Mouse (Mus musculus) forebrain, postnatal 0 days (tissue): ENCODE data around the gene Rtca. TPM values are rescaled to one million over a fixed set of nuclear protein-coding genes. Genes with fewer than 3 reads are reported as not detected.

Experiments
- ATAC-seq: fragments of 200-750 bp; cut with Nextera tagmentation; 2 replicates; pipeline ENCODE4 v1.8.0; 2017; ENCODE audit warnings: mild to moderate bottlenecking, moderate library complexity
- DNase-seq: peaks from one replicate; pipeline ENCODE4 v3.0.0-alpha.2; 2015
- H3K27ac ChIP-seq: fragments of 300-500 bp; sonication (generic); 2 replicates; pipeline ENCODE4 v1.5.1; 2014; ENCODE audit warnings: low read depth, mild to moderate bottlenecking, antibody characterized with exemption, low read length, moderate library complexity, mixed read lengths
- H3K27me3 ChIP-seq: fragments of 300-500 bp; sonication (generic); 2 replicates; pipeline ENCODE4 v1.6.1; 2014; ENCODE audit warnings: mild to moderate bottlenecking, low read length, mixed read lengths; ENCODE audit not compliant: insufficient read depth
- H3K36me3 ChIP-seq: fragments of 300-500 bp; sonication (generic); 2 replicates; pipeline ENCODE4 v1.6.1; 2014; ENCODE audit warnings: mild to moderate bottlenecking, moderate library complexity; ENCODE audit not compliant: insufficient read depth
- H3K4me1 ChIP-seq: fragments of 300-500 bp; sonication (generic); 2 replicates; pipeline ENCODE4 v1.6.1; 2014; ENCODE audit warnings: antibody characterized with exemption; ENCODE audit not compliant: insufficient read depth
- H3K4me2 ChIP-seq: fragments of 300-500 bp; sonication (generic); 2 replicates; pipeline ENCODE4 v1.6.1; 2014; ENCODE audit warnings: low read depth, mild to moderate bottlenecking, moderate library complexity
- H3K4me3 ChIP-seq: fragments of 300-500 bp; sonication (generic); 2 replicates; pipeline ENCODE4 v1.5.1; 2014; ENCODE audit warnings: low read depth, low read length, mixed read lengths
- H3K9ac ChIP-seq: fragments of 300-500 bp; sonication (generic); 2 replicates; pipeline ENCODE4 v1.6.1; 2014; ENCODE audit warnings: mild to moderate bottlenecking
- H3K9me3 ChIP-seq: fragments of 300-500 bp; sonication (generic); 2 replicates; pipeline ENCODE4 v1.6.1; 2016; ENCODE audit warnings: low read length
- CTCF ChIP-seq: sonication (generic); IDR thresholded peaks from 2 replicates; pipeline ENCODE4 v1.5.1; 2016; ENCODE audit warnings: antibody characterized with exemption, control low read depth, low read depth
- WGBS: fragments of 180-500 bp; shearing (Covaris S2); extraction: QIAGEN DNeasy Blood & Tissue Kit; methylation state at CpG from one replicate; pipeline ENCODE4 v1.1.7; 2014; 5-methylcytosine and 5-hydroxymethylcytosine counted together
- polyA plus RNA-seq: library from polyadenylated mRNA; unstranded; fragments of >200 nt; fragmentation: Nextera tagmentation; extraction: Ambion mirVana; gene quantifications from 2 replicates; pipeline ENCODE4 v1.2.1, GENCODE M21; 2015
- total RNA-seq: library from RNA; depleted of rRNA; stranded (reverse); fragments of >200 nt; gene quantifications from 2 replicates; pipeline ENCODE4 v1.2.3, GENCODE M21; 2014

The Rtca gene
- total and polyA plus RNA-seq, 2 experiments from 2014 or later, result 109 to 137 TPM

DNA sequence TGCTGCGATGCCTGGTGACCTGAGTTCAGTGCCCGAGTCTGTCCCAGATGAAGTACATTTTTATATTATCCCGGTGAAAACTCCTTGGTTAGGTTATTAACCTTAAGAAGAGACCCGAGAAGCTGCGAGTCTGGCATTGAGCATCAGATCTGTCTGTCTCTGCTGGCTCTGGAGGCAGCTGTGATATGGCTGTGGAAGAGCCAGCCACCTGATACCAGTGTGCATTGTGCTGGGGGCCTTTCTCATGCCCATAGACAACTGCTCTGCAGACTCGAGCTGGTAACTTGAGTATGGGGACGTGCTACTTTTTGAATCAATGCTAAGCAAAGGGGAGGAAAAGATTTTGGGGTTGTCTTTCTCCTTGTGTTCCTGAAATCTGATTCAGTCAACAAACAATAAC, 30.7 kb downstream of the Rtca start:
- 89% methylated on average over 7 of the region's 7 CpGs for WGBS
- H3K4me1 ChIP-seq, result no peaks in the 10 kb centered on the region

DNA sequence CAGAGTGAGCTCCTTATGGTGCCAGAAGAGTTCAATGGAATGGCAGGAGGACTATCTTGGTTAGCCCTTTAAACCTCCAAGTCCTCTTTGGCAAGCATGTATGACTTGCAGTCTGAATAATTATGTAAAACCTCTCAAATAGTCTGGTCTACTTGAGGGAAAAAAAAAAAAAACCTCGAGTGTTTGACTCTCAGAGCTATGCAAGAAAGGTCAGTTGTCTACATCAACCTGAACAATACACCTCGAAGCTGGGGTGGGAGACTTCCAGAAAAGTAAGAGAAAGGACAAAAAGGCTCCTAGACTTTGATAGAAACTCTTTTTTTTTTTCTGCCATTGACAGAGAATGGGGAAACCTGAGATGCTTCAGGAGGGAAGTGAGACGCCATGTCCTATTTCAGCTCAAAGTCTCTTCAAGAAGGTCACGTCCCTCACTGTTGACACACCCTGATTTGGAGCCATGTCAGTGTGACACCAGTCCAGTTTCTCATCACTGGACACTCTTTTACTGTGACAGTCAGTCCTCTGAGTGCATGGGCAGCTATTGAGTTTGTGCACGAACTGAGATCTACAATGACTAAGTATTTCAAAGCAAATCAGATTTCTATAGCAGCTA, 31.2 kb downstream of the Rtca start:
- DNase-seq, result no peak
- TF ChIP-seq CTCF, result no peak
- H3K4me3 ChIP-seq, result no peak overlapping the region
- no peaks in the 10 kb centered on the region for H3K36me3 ChIP-seq
- ATAC-seq, result no peak
- no peak overlapping the region for H3K9ac ChIP-seq
- no peaks in the 10 kb centered on the region for H3K27me3 ChIP-seq
- H3K27ac ChIP-seq, result no peak overlapping the region
- H3K4me1 ChIP-seq, result no peaks in the 10 kb centered on the region
- H3K9me3 ChIP-seq, result no peaks in the 10 kb centered on the region
- 62% methylated on average over 5 of the region's 5 CpGs for WGBS
- no peak overlapping the region for H3K4me2 ChIP-seq

More for the DNA sequence above, 30.7 kb downstream of the Rtca start:
- Histone ChIP-seq H3K4me2 (no peak overlapping the region), H3K36me3 (no peaks in the 10 kb centered on the region), H3K27ac (no peak overlapping the region), H3K27me3 (no peaks in the 10 kb centered on the region), H3K9ac (no peak overlapping the region), H3K4me3 (no peak overlapping the region), H3K9me3 (no peaks in the 10 kb centered on the region)
- no peak for DNase-seq
- no peak for TF ChIP-seq CTCF
- ATAC-seq, result no peak

DNA sequence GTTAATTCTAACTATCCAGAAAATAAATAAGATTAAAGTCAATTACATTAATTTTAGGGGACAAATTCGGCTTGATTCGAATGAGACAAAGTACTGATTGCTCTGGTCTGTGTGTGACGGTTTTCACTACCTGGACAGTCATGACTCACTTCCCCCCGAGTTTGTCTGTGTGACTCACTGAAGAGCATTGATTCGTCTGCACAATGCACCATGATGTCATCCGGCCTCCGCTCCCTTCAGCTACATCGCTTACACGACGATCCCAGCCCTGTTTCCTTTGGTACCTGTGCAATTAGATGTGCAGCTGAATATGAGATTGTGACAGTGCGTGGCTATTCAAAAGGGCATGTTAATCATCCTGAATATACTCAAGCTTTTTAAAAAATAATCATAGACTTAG, 33.4 kb downstream of the Rtca start:
- Histone ChIP-seq H3K4me3 (no peak overlapping the region), H3K27me3 (no peaks in the 10 kb centered on the region), H3K4me2 (no peak overlapping the region), H3K27ac (no peak overlapping the region), H3K9ac (no peak overlapping the region), H3K36me3 (no peaks in the 10 kb centered on the region), H3K9me3 (no peaks in the 10 kb centered on the region), H3K4me1 (no peaks in the 10 kb centered on the region)
- no peak for TF ChIP-seq CTCF
- 57% methylated on average over 11 of the region's 11 CpGs for WGBS
- no peak; the same call in 1 of the 2 replicates for ATAC-seq
- no peak for DNase-seq

GRCm38 (mm10) chr3:116465709-116466108, 42.3 kb downstream of the Rtca start:
- no peak overlapping the region for H3K27ac ChIP-seq
- no peaks in the 10 kb centered on the region for H3K27me3 ChIP-seq
- H3K4me3 ChIP-seq, result no peak overlapping the region
- no peak overlapping the region for H3K9ac ChIP-seq
- H3K9me3 ChIP-seq, result no peaks in the 10 kb centered on the region
- no peak overlapping the region for H3K4me2 ChIP-seq
- no peaks in the 10 kb centered on the region for H3K36me3 ChIP-seq
- DNase-seq (no peak), ATAC-seq (no peak)
- no peak for TF ChIP-seq CTCF
- H3K4me1 ChIP-seq, result no peaks in the 10 kb centered on the region
- 91% methylated on average over 12 of the region's 12 CpGs for WGBS

DNA sequence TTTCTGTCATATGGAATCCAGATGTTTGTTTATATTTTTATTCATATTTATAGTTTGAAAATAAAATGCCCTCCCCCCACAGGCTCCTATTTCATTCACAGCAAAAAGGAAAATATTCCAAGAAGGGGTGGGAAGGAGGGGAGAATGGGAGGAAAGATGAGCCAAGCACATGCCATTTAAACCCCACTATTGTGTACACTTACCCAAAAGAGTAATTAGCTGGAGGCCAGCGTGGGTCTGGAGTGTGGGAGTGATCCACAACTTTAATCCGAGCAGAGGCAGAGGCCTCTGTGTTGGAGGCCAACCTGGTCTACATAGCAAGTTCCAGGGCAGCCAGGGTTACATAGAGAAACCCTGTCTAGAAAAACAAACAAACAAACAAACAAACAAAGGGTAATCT, 43.7 kb downstream of the Rtca start:
- no peak overlapping the region for H3K27ac ChIP-seq
- no peak for TF ChIP-seq CTCF
- 18% methylated on average over 2 of the region's 2 CpGs for WGBS
- no peak overlapping the region for H3K4me3 ChIP-seq
- no peak for ATAC-seq
- no peak for DNase-seq
- no peaks in the 10 kb centered on the region for H3K4me1 ChIP-seq
- H3K9ac ChIP-seq, result no peak overlapping the region
- H3K36me3 ChIP-seq, result no peaks in the 10 kb centered on the region
- H3K27me3 ChIP-seq, result no peaks in the 10 kb centered on the region
- no peak overlapping the region for H3K4me2 ChIP-seq
- no peaks in the 10 kb centered on the region for H3K9me3 ChIP-seq

DNA sequence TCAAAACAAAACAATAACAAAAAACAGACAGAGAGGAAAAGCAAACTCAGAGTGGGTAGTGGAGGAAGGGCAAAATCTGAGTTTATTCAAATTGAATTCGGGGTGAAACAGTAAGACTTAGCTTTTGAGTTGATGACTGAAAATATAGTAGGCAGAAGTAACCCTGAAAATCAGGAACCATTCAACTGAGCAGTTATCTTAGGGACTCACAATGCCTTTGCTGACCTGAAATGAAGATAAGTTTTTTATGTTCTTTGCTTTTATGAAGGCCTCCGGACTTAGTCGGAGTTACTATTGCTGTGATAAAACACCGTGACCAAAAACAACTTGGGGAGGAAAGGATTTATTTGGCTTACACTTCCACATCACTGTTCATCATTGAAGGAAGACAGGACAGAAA, 47.0 kb downstream of the Rtca start:
- H3K9ac ChIP-seq, result no peak overlapping the region
- TF ChIP-seq CTCF, result no peak
- no peaks in the 10 kb centered on the region for H3K4me1 ChIP-seq
- DNase-seq, result no peak
- ATAC-seq, result no peak
- WGBS, result 93% methylated on average over 4 of the region's 4 CpGs
- H3K4me2 ChIP-seq, result no peak overlapping the region
- H3K36me3 ChIP-seq, result no peaks in the 10 kb centered on the region
- no peak overlapping the region for H3K27ac ChIP-seq
- no peaks in the 10 kb centered on the region for H3K27me3 ChIP-seq
- H3K4me3 ChIP-seq, result no peak overlapping the region
- no peaks in the 10 kb centered on the region for H3K9me3 ChIP-seq

GRCm38 (mm10) chr3:116454529-116454928, 53.5 kb downstream of the Rtca start:
- no peak overlapping the region for H3K4me3 ChIP-seq
- H3K4me2 ChIP-seq, result no peak overlapping the region
- no peak overlapping the region for H3K9ac ChIP-seq
- H3K9me3 ChIP-seq, result no peaks in the 10 kb centered on the region
- no peaks in the 10 kb centered on the region for H3K4me1 ChIP-seq
- TF ChIP-seq CTCF, result no peak
- no peaks in the 10 kb centered on the region for H3K27me3 ChIP-seq
- H3K36me3 ChIP-seq, result no peaks in the 10 kb centered on the region
- WGBS, result 77% methylated on average over 1 of the region's 1 CpGs
- no peak for ATAC-seq
- no peak for DNase-seq
- H3K27ac ChIP-seq, result no peak overlapping the region
